Mouse (Mus musculus): Measurements from ENCODE around the gene Map2k4.

Map2k4 gene

GRCm38 (mm10) chr11:65704861-65705260, 83.2 kb downstream of the Map2k4 start:
- DNase-seq, result no peak

GRCm38 (mm10) chr11:65678824-65679402, 109.2 kb downstream of the Map2k4 start:
- DNase-seq, result no peak

- no peak for DNase-seq
Observed at GRCm38 (mm10) chr11:65667348-65667969, 120.6 kb downstream of the Map2k4 start.

GRCm38 (mm10) chr11:65664903-65665302, 123.2 kb downstream of the Map2k4 start:
- DNase-seq, result no peak

GRCm38 (mm10) chr11:65661790-65662522, 126.1 kb downstream of the Map2k4 start:
- no peak for DNase-seq

- no peak for DNase-seq
Observed at GRCm38 (mm10) chr11:65653932-65654331, 134.2 kb downstream of the Map2k4 start.

GRCm38 (mm10) chr11:65651426-65651825, 136.7 kb downstream of the Map2k4 start:
- no peak for DNase-seq

GRCm38 (mm10) chr11:65649956-65650715, 138.0 kb downstream of the Map2k4 start:
- no peak for DNase-seq

- no peak for DNase-seq
Observed at GRCm38 (mm10) chr11:65649469-65649868, 138.6 kb downstream of the Map2k4 start.

- no peak for DNase-seq
Observed at GRCm38 (mm10) chr11:65646314-65646713, 141.8 kb downstream of the Map2k4 start.

GRCm38 (mm10) chr11:65644539-65644938, 143.6 kb downstream of the Map2k4 start:
- no peak for DNase-seq

GRCm38 (mm10) chr11:65640261-65640660, 147.8 kb downstream of the Map2k4 start:
- no peak for DNase-seq
